Mouse (Mus musculus) gastrocnemius, postnatal 4 days (tissue): ENCODE data around the gene B430306N03Rik. TPM values are rescaled to one million over a fixed set of nuclear protein-coding genes. Genes with fewer than 3 reads are reported as not detected.
A peak's percentile ranks its signal among the peaks of the same experiment; 100 is the strongest.
"Not testable (repeated sequence)": the region's sequence is repeated elsewhere in the genome, so short reads cannot be mapped to it uniquely, and the experiment has no call there.

Source experiments
- DNase-seq, 2 experiments: peaks; one replicate each; pipeline ENCODE4 v3.0.0; 2021 to 2022; ENCODE audit warnings: low spot score in 2 of 2, mixed read lengths in 2 of 2
- long read RNA-seq, 2 experiments: library from polyadenylated mRNA; stranded (forward); transcript quantifications; one replicate each; pipeline ENCODE4 v2.0.0; 2021
- total RNA-seq, 2 experiments: library from RNA; stranded (reverse); gene quantifications; 2 replicates each; pipeline ENCODE4 v1.2.3; 2021

Gene B430306N03Rik
- under 1 TPM; 0.13 to 0.27 TPM for total RNA-seq
- long read RNA-seq, experiment 1: 0 reads
- long read RNA-seq, experiment 2: 0 reads

- not testable (repeated sequence) for DNase-seq
These were observed at the start of gene B430306N03Rik for GRCm38 (mm10) chr17:48315905-48316579. Gene B430306N03Rik, plus strand, starts transcription at chr17:48316141.

DNA sequence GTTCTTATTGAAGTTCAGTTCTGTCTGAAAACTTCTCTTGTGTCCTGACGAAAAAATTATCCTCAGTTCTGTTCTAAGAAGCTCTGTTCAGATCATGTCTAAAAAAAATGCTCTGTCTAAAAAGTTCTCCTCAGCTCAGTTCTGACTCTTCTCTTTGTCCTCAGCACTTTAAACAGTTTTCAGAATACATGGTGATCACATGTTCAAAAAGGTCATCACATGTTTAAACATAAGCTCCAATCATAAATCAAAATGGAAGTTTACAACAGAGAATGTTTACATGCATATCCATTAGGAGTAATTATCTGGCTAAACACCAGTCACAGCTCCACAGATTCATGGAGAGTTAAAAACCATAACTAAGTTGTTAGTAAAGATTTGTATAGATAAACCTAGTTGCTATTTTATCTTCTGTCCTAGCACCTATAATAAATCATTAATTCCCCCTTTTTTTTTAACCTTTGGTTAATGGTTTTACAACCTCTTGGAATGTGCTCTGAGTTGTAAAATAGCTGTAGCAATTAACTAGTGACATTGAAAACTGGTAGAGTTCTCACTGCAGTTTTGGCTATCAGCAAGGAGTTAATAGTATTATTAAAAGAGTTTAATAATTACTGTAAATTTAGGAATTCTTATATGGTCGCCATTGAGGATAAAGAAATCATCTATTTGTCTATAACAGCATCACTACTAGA is 49.2 kb upstream of the B430306N03Rik start:
- no peak for DNase-seq

GRCm38 (mm10) chr17:48267591-48267990 is 48.4 kb upstream of the B430306N03Rik start:
- no peak for DNase-seq

DNA sequence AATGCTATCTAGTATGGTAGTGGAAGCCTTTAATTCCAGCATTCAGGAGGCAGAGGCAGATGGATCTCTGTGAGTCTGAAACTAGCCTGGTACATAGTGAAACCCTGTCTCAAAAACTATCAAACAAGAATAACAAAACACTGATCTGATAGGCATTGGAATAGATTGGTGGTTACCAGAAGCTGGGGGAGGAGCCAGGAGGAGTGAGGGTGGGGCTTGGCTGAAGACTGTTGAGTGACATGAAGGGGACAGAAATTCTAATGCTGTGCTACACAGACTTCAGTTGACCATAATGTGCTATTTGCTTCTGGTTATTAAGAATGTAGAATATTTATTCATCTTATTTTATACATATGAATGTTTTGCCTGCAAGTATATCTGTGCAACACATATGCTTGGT is 47.7 kb upstream of the B430306N03Rik start:
- DNase-seq: no peak

- DNase-seq: no peak
These were observed 46.1 kb upstream of the B430306N03Rik start for GRCm38 (mm10) chr17:48269833-48270232.

DNA sequence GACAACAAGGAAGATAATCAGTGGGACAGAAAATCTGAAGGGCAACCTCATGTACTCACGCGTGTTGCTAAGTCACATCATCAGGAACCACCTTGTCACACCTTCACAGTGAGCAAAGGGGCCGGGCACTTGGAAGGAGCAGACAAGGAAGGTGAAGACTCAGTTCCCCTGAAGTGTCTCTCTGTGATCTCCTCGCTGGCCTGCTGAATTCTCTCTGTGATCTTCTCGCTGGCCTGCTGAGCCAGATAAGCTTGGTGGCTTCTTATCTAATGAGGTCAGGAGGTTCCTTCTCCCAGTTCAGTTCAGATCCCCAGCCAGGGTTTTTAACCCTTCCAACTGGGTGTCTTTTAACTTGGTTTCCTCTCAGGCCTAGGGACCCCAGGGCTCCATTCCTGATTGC is 43.8 kb upstream of the B430306N03Rik start:
- DNase-seq: no peak

GRCm38 (mm10) chr17:48272598-48272997 is 43.3 kb upstream of the B430306N03Rik start:
- DNase-seq: no peak

DNA sequence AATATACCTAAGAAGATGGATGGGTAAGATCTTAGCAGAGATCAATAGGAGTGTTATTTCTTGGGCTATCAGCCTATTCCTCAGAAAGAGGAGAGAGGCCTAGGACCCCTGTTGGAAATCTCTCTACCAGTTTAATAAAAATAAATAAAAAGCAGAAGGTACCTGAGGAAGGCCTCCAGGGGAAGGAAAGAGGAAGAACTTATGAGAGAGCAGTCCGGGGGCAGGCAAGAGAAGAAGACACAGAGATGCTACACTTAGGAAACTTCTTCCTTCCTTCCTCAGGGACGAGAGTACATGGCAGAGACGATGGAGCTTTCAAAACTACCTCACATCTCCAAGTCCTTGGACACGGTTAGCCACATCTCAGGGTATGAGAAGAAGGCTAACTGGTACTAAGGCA is 41.8 kb upstream of the B430306N03Rik start:
- no peak for DNase-seq

GRCm38 (mm10) chr17:48274885-48275284 is 41.1 kb upstream of the B430306N03Rik start:
- DNase-seq: peak; percentile 42 to 77

- DNase-seq: no peak
These were observed 40.2 kb upstream of the B430306N03Rik start for GRCm38 (mm10) chr17:48275736-48276135.

DNA sequence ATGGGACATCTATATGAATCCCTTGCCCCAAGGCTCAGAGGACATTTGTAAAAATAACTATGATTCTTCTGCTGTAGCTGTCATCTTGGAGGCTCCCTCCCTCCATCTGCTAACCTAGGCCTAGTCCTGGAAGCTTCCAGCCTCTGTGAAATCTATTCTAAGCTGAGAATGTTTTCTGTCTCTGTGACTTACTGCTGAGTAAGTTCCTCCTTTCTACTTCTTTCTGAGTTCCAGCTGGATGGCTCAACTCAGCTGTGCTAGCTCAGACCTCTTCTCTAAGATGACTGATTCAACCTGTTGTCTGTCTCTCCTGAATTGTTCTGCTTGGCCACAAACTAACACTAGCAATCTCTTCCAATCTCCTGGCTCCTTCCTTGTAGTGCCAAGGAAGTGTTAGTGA is 37.6 kb upstream of the B430306N03Rik start:
- DNase-seq: no peak

DNA sequence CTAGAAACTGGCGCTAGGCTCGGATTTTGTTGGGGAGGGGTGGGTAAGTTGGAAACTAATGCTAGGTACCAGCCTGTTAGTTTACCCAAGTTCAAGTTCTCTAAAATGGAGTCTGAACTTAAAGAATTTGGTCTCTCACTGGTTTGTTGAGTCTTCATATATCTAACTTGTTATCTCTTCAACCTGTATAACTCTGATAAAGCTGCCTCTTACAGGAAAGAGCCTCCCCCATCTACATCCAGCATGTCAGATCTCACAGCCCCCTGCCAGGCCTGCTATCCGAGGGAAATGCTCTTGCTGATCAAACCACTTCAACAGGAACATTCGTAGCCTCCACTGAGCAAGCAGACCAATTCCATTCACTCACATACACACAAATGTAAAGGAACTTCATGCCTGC is 36.9 kb upstream of the B430306N03Rik start:
- no peak for DNase-seq

GRCm38 (mm10) chr17:48280943-48281738 is 34.8 kb upstream of the B430306N03Rik start:
- no peak for DNase-seq

DNA sequence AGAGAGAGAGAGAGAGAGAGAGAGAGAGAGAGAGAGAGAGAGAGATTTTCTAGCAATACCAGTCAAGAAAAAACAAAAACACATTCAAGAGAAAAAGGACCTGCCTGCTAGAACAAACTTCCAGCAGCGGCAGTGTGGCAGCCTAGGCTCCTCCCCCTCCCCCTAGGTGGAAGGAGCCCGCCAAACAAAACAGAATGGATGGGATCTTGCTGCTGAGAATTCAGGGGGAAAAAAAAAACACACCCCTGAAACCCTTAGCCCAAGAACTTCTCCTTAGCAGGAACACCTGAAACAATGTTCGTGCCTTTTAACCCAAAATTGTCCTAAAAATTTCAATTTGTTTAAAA is 34.2 kb upstream of the B430306N03Rik start:
- DNase-seq: no peak

GRCm38 (mm10) chr17:48286765-48287164 is 29.2 kb upstream of the B430306N03Rik start:
- DNase-seq: no peak

DNA sequence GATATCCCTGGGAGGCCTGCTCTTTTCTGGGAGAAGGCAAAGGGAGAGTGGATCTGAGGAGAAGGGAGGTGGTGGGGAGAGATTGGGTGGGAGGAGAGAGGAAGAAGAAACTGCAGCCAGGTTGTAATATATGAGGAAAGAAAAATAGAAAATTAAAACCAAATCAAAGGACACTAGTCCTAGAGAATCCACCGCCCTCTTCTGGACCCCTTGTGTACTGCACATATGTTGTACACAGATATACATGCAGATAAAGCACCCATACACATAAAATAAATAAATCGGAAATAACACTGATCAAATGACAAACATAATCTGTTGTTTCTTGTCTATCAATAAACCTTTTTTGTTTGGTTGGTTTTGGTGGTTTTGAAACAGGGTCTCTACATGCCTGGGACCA is 28.7 kb upstream of the B430306N03Rik start:
- DNase-seq: no peak

DNA sequence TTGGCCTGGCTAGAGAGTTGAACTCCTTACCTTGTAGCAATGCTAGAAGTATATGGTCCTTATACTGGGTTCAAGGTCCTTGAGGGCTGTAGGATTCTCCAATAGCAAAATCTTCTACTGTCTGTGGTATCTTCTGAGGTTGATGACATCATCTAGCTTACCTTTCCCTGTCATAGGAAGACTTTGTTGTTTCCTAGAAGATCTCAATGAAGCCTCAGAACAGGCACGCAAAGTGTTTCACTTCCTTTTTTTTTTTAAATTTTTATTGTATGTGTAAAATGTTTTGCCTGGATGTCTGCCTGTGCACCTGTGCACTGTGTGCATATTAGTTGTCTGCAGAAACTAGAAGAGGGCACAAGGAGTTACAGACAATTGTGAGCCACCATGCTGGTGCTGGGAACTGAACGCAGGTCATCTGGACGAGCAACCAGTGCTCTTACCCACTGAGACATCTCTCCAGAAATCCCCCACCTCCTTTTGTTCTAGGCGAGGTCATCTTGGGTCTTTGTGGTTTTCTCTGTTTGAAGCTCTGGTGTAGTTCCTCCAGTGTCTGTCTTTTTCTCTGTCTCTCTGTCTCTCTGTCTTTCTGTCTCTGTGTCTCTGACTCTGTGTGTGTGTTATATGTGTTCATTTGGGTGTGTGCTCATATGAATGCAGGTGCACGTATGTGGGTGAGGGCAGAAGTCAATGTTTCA is 22.3 kb upstream of the B430306N03Rik start:
- no peak for DNase-seq

GRCm38 (mm10) chr17:48299203-48299602 is 16.7 kb upstream of the B430306N03Rik start, which contains the start of gene Treml2:
Gene Treml2, plus strand, starts transcription at chr17:48299498.
- no peak for DNase-seq

GRCm38 (mm10) chr17:48299756-48300155 is 16.2 kb upstream of the B430306N03Rik start:
- no peak for DNase-seq

DNA sequence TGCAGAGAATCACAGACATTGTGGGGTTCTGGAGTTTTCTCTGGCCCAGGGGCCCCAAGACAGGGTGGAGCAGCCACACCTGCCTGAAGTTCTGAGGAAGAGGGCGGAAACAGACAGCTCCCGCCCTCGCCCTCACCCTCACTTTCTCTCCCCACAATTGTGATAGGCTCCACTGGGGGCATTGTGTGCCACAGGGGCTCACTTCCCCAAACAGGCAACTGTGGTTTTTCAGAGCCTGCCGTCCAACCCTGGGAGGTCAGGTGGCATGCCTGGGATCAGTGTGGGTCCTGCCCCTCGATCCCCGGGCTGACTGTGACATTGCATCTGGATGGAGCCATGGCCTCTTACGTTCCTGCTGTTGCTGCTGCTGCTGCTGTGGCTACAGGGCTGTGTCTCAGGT is 15.7 kb upstream of the B430306N03Rik start:
- DNase-seq: no peak

GRCm38 (mm10) chr17:48300861-48301260 is 15.1 kb upstream of the B430306N03Rik start:
- DNase-seq: no peak
